Mouse (Mus musculus) brain, embryonic 18.5 days (tissue): ENCODE measurements around the gene Olfr153.
"Not testable (repeated sequence)": the region's sequence is repeated elsewhere in the genome, so short reads cannot be mapped to it uniquely, and the experiment has no call there.

Experiments
- DNase-seq: peaks from one replicate; pipeline ENCODE4 v3.0.0-alpha.2; 2012; ENCODE audit warnings: low read depth, low spot score

Gene Olfr153

GRCm38 (mm10) chr2:87531496-87531895, at the start of gene Olfr153:
Gene Olfr153, plus strand, starts transcription at chr2:87531796.
- DNase-seq: no peak

- DNase-seq: no peak
Measured at GRCm38 (mm10) chr2:87482276-87482675, 49.3 kb upstream of the Olfr153 start.

- not testable (repeated sequence) for DNase-seq
Measured at GRCm38 (mm10) chr2:87496993-87497392, 34.6 kb upstream of the Olfr153 start, which contains the start of gene Pramel7. Gene Pramel7, minus strand, starts transcription at chr2:87497093.

GRCm38 (mm10) chr2:87506265-87506664, 25.3 kb upstream of the Olfr153 start, which contains the start of gene Pramel6:
Gene Pramel6, plus strand, starts transcription at chr2:87506565.
- DNase-seq: no peak

GRCm38 (mm10) chr2:87515046-87515445, 16.6 kb upstream of the Olfr153 start:
- no peak for DNase-seq

- no peak for DNase-seq
Measured at GRCm38 (mm10) chr2:87515457-87516060, 16.0 kb upstream of the Olfr153 start.

- no peak for DNase-seq
Measured at GRCm38 (mm10) chr2:87516581-87516980, 15.0 kb upstream of the Olfr153 start.

GRCm38 (mm10) chr2:87520651-87521050, 10.9 kb upstream of the Olfr153 start:
- no peak for DNase-seq

GRCm38 (mm10) chr2:87525899-87526616, 5.5 kb upstream of the Olfr153 start:
- not testable (repeated sequence) for DNase-seq

- no peak for DNase-seq
Measured at GRCm38 (mm10) chr2:87534826-87535225, 3.2 kb downstream of the Olfr153 start.

- DNase-seq: no peak
Measured at GRCm38 (mm10) chr2:87545442-87545841, 13.8 kb downstream of the Olfr153 start, which contains the start of gene Olfr1128. Gene Olfr1128, minus strand, starts transcription at chr2:87545542.

GRCm38 (mm10) chr2:87573602-87574001, 42.0 kb downstream of the Olfr153 start, which contains the start of gene Olfr1129:
Gene Olfr1129, plus strand, starts transcription at chr2:87573902.
- DNase-seq: not testable (repeated sequence)
